ENCODE assay signal across 19 mouse cellular contexts in genomic region chr6:57766287-57766686, GRCm38 (mm10). TPM values are rescaled to one million over a fixed set of nuclear protein-coding genes. Genes with fewer than 3 reads are reported as not detected.
A peak's percentile ranks its signal among the peaks of the same experiment; 100 is the strongest.
DNase-seq lines count a peak whose midpoint lies in the region; ATAC-seq and TF ChIP-seq lines count a peak whose summit lies in the region.
"Had no signal": no experiment of that assay in that cellular context is flagged by ENCODE, and none has a peak within 500 bp of the region (broad histone marks: within the 10 kb centered on the region; RNA-seq: fewer than 3 reads in every experiment).

No protein-coding gene starts in this region.

- no peaks in the 10 kb centered on the region for H3K36me3 ChIP-seq in lung, postnatal 0 days (ENCODE audit: insufficient read depth, low read length)
- 0 out of 2 replicates have a peak, but pooled peaks cover 3% of the 10 kb centered on the region for H3K36me3 ChIP-seq in intestine, embryonic 16.5 days (ENCODE audit: control insufficient read depth, insufficient read depth, low read length)
- H3K36me3 ChIP-seq in neural tube, embryonic 15.5 days, result peaks cover 17% of the 10 kb centered on the region

- no peak for DNase-seq in lung, postnatal 0 days (ENCODE audit: low spot score)
- DNase-seq in lung, postnatal 4 days, result no peak
- peak; percentile 50 for DNase-seq in c-Kit-positive CD71-positive TER-119-negative erythroid progenitor cells, embryonic 14.5 days (ENCODE audit: low read depth)
- DNase-seq in frontal cortex, postnatal 14 days (ENCODE audit: low spot score in 2 of 2), result no peak
- no peak for DNase-seq in urinary bladder, adult 2 months (ENCODE audit: low spot score)
- DNase-seq: cerebellum, adult 2 months; gastrocnemius, adult 2 months; kidney, postnatal 14 days; layer of hippocampus, adult 9-11 months; right cerebral cortex, postnatal 25 days; thymus, postnatal 4 days had no signal

- H3K27ac ChIP-seq in lung, postnatal 0 days (ENCODE audit: low read length), result no peak overlapping the region
- H3K27ac ChIP-seq in intestine, embryonic 16.5 days (ENCODE audit: low read length), result no peak overlapping the region
- H3K27ac ChIP-seq in neural tube, embryonic 15.5 days (replicated peaks), result no peak overlapping the region
- H3K27ac ChIP-seq: forebrain, embryonic 15.5 days; gastrocnemius, adult 2 months had no signal

- no peak for TF ChIP-seq CTCF in lung, postnatal 0 days (IDR thresholded peaks at IDR 0.05)

- H3K27me3 ChIP-seq in lung, postnatal 0 days (replicated peaks; ENCODE audit: insufficient read depth, low read length), result no peaks in the 10 kb centered on the region
- no peaks in the 10 kb centered on the region for H3K27me3 ChIP-seq in intestine, embryonic 16.5 days (replicated peaks; ENCODE audit: control insufficient read depth, insufficient read depth, low read length)
- H3K27me3 ChIP-seq in neural tube, embryonic 15.5 days (replicated peaks), result no peaks in the 10 kb centered on the region
- H3K27me3 ChIP-seq: CH12.LX; forebrain, embryonic 15.5 days; heart, embryonic 13.5 days; Patski had no signal

- ATAC-seq in lung, postnatal 0 days, result 0 out of 2 replicates have a peak, but pooled peaks have one; percentile 19
- ATAC-seq in intestine, embryonic 16.5 days, result peak; percentile 65
- ATAC-seq in megakaryocyte-erythroid progenitor cell, adult 5-6 weeks (replicated peaks; ENCODE audit: low FRiP score, low TSS enrichment, poor library complexity, severe bottlenecking), result peak; percentile 55
- no peak for ATAC-seq in neural tube, embryonic 15.5 days (ENCODE audit: low FRiP score)
- ATAC-seq: forebrain, embryonic 15.5 days; midbrain, embryonic 16.5 days; Patski had no signal

- H3K4me2 ChIP-seq in lung, postnatal 0 days (replicated peaks; ENCODE audit: low read depth, low read length), result no peak overlapping the region
- no peak overlapping the region for H3K4me2 ChIP-seq in intestine, embryonic 16.5 days (ENCODE audit: low read depth, low read length)
- H3K4me2 ChIP-seq in neural tube, embryonic 15.5 days, result no peak overlapping the region
- H3K4me2 ChIP-seq: forebrain, embryonic 15.5 days; heart, embryonic 13.5 days had no signal

- no peaks in the 10 kb centered on the region for H3K4me1 ChIP-seq in lung, postnatal 0 days (ENCODE audit: insufficient read depth, low read depth, low read length)
- H3K4me1 ChIP-seq in intestine, embryonic 16.5 days (ENCODE audit: control insufficient read depth, insufficient read depth, low read length), result no peaks in the 10 kb centered on the region
- no peaks in the 10 kb centered on the region for H3K4me1 ChIP-seq in neural tube, embryonic 15.5 days
- H3K4me1 ChIP-seq: forebrain, embryonic 15.5 days had no signal

- no peak for TF ChIP-seq EP300 in lung, postnatal 0 days (IDR thresholded peaks at IDR 0.05)

- no peak overlapping the region for H3K9ac ChIP-seq in lung, postnatal 0 days (replicated peaks; ENCODE audit: low read depth)
- no peak overlapping the region for H3K9ac ChIP-seq in intestine, embryonic 16.5 days (ENCODE audit: low read depth, low read length)
- H3K9ac ChIP-seq in neural tube, embryonic 15.5 days (replicated peaks), result no peak overlapping the region
- H3K9ac ChIP-seq: forebrain, embryonic 15.5 days; heart, embryonic 13.5 days had no signal

- WGBS in lung, postnatal 0 days, result 78% methylated on average over 1 of the region's 1 CpGs
- 78% methylated on average over 1 of the region's 1 CpGs for WGBS in intestine, embryonic 16.5 days
- 100% methylated on average over 1 of the region's 1 CpGs for WGBS in neural tube, embryonic 15.5 days

- no peaks in the 10 kb centered on the region for H3K9me3 ChIP-seq in lung, postnatal 0 days (ENCODE audit: low read length)
- H3K9me3 ChIP-seq in intestine, embryonic 16.5 days (ENCODE audit: control insufficient read depth, low read length), result no peaks in the 10 kb centered on the region
- no peaks in the 10 kb centered on the region for H3K9me3 ChIP-seq in neural tube, embryonic 15.5 days (replicated peaks)
- H3K9me3 ChIP-seq: forebrain, embryonic 15.5 days; heart, embryonic 13.5 days had no signal

- no peak overlapping the region for H3K4me3 ChIP-seq in lung, postnatal 0 days (ENCODE audit: low read depth, low read length)
- H3K4me3 ChIP-seq in intestine, embryonic 16.5 days (ENCODE audit: low read length), result no peak overlapping the region
- H3K4me3 ChIP-seq in neural tube, embryonic 15.5 days (replicated peaks), result no peak overlapping the region
- H3K4me3 ChIP-seq: forebrain, embryonic 15.5 days; gastrocnemius, adult 2 months; heart, embryonic 13.5 days had no signal

RNA-seq across cellular contexts. Expression of gene Vopp1, which starts 58.7 kb away (rescaled TPM):
- polyA plus RNA-seq in lung, postnatal 0 days (2015; fragmentation: Nextera tagmentation; extraction: Ambion mirVana), result 15.9 and 17.6 TPM in 2 replicates
- polyA plus RNA-seq in intestine, embryonic 16.5 days (2015; fragmentation: Nextera tagmentation; extraction: Ambion mirVana), result 23.5 and 24.9 TPM in 2 replicates
- total RNA-seq in megakaryocyte-erythroid progenitor cell, adult 5-6 weeks (2014; fragmentation: Nextera tagmentation), result 22.6 and 23.6 TPM in 2 replicates
- 28.2 and 30.6 TPM in 2 replicates for total RNA-seq in megakaryocyte-erythroid progenitor cell, adult 5-6 weeks (2017)
- polyA plus RNA-seq in neural tube, embryonic 15.5 days (2015; fragmentation: Nextera tagmentation; extraction: Ambion mirVana), result 170 and 197 TPM in 2 replicates
- polyA plus RNA-seq in urinary bladder, adult 2 months (2012; rRNA removed), result 25.2 and 28.7 TPM in 2 replicates
- total RNA-seq: CH12.LX had no signal
